Mouse (Mus musculus) spleen, postnatal 10 days (tissue): Measurements from ENCODE around the gene Ddt.
A peak's percentile ranks its signal among the peaks of the same experiment; 100 is the strongest.

Experiments
- DNase-seq, 2 experiments: peaks; one replicate each; pipeline ENCODE4 v3.0.0; 2021 to 2022; ENCODE audit warnings: low spot score in 2 of 2

Ddt gene

DNA sequence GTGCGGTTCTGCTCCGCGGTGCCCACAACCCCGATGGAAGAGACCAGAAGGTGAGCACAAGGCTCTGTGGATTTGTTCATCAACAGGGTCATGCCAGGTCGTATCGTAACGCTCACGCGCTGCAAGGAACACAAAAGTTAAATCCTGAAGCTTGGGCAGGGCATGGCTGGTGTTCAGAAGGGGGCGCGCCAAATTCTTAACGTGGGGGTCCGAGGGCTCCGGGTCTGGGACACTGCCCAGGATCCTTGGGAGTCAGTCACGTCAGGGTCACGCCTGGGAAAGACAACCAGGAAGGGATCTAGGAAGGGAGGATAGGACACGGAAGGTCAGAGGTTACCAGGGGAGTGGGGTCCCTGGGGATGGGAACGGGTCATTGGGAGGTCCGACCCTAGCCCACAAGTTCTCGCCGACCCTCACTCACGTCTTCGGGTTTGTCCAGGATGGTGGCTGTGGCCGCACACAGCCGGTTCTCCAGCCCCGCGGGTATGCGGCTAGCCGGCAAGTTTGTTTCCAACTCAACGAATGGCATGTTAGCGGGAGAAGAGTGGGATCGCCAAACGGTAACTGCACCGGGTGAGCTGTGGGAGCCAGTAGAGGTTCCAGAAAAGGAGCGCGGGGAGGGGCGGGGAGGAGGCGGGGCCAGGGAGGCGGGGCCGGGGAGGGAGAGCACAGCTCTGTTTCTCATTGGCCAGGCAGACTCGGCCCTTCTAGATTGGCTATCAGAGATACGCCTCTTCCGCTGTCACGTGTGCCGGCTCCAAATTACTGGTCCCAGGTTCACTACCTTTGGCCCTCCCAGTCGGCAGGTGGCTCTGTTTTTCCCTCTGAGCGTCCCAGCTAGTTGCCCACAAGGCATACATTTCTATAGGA is at the start of gene Ddt:
Gene Ddt, minus strand, starts transcription at position 620 of the 870 bp plus-strand sequence.
- peak; percentile 59 to 90 for DNase-seq

DNA sequence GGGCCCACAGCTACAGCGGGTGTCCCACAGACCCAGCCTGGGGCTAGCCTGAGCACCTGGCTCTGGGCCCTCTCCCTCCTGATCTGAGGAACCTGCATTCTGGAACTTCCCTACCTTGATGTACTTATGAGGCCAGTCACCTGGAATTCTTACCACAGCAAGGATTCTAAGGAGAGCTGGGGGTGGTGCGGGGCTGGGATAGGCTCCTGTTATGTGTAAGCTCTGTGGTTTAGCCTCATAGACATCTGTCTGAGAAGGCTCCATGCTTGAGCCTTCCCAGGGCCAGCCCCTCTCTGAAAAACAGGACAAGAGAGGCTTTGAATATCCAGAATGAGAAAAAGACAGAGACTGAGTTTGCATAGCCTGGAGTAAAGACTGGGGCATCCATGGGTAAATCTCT is 49.2 kb upstream of the Ddt start, which contains the start of gene Gstt4:
Gene Gstt4, minus strand, starts transcription at position 101 of the 400 bp plus-strand sequence.
- no peak for DNase-seq

DNA sequence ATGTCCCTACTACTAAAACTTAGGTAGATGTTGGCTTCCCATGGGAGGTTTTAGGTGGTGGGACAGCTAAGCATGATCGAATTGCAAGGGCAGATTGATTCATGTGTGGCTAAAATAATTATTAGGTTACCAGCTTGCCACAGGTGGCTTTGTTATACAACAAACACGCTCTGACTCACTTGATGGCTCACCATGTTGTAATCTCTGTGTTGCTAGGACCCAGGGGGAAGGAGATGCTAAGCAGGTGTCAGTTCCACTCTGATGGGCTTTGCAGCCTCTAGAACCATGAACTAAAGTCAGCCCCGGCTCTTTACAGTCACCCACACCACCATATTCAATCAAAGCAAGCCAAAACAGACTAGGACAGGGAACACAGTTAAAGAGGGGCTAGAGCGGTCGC is 46.7 kb upstream of the Ddt start:
- no peak for DNase-seq

DNA sequence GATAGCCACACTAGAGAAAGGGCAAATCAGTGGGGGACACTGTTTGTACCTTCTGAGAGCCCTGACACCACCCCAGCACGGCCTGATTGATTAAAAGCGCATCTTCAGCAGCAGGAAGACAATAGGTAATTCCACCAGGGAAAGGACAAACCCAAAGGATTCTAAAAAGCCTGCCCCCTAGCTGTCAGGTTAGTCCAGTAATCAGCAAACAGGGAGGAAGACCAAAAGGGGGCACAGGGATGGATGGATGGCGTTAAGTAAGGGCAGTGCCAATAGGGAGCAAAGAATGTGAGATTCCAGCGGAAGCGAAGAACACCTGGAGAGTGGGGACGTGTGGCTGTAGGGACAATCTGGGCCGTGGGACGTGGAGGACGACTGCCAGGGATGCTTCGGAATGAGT is 45.4 kb upstream of the Ddt start:
- DNase-seq: no peak

DNA sequence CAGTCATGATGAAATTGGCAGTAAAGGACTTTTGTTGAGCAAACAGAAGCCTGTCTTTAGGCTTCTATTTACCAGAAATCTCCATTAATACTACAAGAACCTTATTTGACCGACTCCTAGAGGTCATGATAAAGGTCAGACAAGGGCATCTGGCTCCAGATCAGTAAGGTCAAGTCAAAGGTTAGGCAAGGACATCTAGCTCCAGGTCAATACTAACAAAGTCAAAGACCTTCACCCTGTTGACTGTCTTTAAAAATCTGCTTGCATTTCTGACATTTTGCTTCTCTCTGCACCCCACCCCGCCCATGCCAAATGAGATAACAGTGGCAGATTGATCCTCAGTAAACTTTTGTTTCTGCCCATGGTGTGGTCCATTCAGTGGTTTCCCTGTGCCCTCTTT is 31.0 kb upstream of the Ddt start:
- no peak for DNase-seq

DNA sequence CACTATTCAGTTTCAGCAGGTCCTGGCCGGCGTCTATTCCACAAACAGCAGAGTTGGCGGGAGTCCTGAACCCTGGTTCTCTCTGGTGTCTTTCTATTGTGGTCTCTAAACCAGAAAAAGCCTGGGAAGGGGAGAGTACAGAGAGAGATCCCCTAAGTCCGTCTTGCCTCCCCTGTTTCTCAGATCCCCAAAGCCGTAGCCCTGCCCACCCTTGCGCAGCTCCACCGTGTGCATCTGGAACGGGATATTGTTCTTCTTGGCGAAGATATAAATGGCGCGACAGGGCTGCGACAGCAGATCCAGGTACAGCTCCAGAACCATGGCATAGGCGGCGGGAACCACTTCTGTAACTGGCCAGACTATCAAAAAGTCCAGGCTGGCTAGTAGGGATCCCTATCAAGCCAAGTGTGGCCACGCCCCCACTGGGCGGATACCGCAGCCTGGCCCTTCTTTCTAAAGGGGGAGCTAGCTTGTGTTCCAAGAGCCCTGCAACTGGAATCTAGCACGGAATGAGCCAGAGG is 25.0 kb upstream of the Ddt start, which contains the start of gene Gstt1:
Gene Gstt1, minus strand, starts transcription at position 409 of the 521 bp plus-strand sequence.
- DNase-seq: peak; percentile 78 to 84

DNA sequence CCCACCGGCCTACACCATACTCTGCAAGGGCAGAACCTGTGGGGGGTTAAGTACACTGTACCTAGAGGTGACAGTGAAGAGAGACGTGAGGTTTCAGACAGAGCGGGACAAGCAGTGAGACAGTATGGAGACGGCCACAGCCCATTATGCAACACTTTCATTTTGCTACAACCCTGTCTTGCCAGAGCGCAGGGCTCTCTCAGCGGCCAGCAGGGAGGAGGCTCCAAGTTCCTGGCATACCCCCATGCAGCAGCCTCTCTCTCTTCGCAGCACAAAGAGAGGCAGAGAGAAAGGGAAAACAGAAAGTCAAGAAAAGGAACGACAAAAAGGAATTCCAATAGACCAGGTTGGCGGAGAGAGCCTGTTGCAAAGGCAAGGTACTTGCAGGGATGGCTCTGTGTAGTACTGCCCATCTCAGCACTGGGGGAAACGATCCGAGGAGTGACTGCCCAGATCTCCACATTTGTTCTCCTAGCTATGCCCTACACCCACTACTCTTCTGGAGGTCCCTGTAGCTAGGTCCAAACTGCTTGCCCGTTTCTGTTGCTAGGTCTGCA is 24.5 kb upstream of the Ddt start:
- DNase-seq: peak; percentile 50 to 52

DNA sequence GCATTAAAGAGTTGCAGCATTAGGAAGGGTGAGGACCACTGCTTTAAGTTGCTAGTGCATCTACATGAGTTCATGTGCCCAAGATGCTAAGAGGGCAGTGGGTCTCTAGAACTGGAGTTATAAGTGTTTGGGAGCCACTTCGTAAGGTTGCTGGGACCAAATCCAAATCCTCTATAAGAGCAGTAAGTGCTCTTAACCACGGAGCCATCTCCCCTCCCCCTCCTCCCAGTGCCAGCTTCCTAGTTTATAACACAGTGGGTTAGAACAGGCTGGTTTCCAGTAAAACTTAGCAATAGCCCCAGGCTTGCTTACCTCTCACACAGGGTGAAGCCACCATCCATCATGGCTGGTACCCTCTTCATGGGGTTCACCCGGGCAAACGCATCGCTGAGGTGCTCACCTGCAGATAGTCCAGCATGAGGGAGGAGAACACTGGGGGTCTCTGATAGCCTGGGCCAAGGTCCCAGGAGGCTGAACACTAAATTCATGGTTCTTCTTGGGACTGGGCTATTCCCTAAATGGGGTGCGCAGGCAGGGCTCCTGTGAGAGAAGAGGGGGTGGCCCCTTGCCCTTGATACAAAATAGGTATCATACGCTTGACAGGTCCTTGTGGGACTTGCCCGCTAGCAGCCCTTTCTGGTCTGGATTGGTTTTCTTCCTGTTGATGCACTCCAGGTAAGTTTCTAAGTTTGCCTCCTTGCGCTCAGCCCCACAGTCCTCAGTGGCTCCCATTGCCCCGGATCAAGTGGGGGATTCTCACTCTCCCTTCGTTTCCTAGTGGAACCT is 23.7 kb upstream of the Ddt start:
- peak in 1 of 2 experiments; percentile 22 for DNase-seq

DNA sequence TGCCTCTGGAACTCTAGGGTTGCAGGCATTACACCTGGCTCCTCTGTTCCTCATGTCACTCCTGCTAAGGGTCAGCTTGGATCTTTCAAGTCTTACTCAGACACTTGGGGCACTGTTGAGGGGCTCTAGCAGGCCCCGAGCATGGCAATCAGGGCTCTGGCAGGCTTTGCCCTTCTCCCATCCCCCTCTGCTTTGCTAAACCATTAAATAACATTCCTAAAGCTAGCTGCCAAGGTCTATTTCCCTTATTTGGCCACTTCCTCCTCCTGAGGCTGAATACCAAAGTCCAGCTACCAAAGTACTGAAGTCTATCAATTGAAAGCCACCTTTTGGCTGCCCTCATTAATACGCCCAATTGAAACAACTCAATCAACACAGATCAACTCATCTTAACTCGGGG is 21.7 kb upstream of the Ddt start:
- no peak for DNase-seq

DNA sequence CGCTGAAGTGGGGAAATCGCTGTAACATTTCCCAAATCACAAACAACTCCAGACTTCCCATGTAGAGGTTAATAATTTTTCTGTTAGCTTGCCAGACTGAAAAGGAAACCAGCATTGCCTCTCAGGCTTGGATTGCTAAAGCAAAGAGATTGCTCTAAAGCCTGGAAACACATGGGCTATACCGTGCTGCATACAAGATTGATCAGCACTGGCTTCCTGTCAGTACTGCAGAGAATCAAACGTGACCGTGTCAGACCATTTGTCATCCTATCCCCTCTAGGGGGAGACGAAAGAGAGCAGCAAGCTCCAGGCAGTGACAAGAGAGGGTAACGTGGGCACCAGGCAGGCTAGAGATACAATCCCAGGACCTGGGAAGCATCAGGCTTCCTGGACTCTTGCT is 17.6 kb upstream of the Ddt start:
- no peak for DNase-seq

DNA sequence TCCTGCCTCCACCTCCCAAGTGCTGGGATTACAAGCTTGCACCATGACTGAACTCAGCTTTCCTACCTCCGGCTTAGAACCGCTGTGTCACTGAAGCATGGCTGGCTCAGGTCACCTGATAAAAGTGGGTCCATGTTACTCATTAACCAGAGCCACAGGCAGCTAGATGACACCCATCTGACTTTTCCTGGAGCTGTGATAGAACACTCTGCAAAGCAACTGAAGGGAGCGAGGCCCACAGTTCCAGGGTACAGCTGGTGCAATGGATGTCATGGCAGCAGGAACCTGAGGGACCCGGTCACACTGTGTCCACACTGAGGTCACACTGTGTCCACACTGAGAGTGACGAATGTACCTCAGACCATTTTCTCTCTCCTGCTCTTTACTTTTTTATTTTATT is 16.6 kb upstream of the Ddt start:
- DNase-seq: no peak

DNA sequence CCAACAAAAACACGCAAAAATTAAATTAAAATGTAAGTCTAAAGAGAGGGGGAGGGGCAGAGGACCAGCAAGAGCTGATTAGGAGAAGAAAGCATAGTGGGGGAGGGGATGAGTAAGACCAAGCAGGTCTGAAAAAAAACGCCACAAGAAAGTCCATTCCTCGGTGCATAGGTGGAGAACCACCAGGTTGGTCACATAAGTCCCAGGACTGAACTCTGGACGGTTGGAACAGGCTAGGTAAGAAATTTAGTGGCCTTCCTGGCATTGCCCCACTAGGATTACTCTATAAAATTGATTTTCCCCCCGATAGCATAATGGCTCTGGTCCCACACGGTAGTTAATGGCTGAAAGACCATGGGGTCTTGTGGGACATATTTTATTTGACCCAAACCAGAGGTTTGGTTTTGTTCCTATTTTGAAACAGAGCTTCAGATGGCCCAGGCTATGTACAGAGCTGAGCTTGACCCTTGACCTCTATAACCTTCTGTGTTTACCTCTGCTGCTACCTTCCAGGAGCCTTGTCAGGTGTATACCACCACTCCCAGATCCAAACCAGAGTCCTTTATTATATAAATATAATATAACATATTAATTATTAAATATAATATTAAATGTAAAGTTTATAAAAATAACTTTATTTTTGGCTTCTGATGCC is 16.0 kb upstream of the Ddt start:
- no peak for DNase-seq

DNA sequence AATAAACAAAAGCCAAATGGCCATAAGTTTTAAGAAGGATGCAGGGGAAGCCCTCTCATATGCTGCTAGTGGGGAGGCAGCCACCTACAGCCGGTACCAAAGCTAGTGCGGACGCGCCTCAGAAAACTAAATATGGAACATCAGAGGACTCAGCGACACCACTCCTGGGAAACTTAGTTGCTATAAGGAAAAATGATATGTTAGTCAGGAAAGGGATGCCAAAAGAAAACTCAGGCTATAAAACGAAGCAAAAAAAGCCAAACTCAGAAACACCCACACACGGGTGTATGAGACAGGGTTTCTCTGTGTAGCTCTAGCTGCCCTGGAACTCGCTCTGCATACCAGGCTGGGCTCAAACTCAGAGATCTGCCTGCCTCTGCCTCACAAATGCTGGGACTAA is 15.1 kb upstream of the Ddt start:
- no peak for DNase-seq

DNA sequence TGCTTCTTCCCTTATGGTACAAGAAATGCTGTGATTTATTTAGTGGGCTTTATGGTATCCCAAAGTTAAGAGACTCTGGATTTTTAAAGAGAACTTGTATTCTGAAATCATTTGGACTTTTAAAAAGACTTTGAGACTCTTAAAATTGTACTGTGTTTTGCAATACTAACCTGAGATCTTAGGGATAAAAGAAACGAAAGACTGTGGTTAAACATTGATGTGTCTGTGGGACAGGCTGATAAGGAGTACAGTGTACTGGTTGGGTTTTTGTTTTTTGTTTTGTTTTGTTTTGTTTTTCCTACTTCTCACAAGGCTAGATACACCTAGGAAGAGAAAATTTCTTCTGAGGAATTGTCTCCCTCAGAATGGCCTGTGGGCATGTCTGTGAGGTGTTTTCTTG is 12.2 kb upstream of the Ddt start:
- no peak for DNase-seq

DNA sequence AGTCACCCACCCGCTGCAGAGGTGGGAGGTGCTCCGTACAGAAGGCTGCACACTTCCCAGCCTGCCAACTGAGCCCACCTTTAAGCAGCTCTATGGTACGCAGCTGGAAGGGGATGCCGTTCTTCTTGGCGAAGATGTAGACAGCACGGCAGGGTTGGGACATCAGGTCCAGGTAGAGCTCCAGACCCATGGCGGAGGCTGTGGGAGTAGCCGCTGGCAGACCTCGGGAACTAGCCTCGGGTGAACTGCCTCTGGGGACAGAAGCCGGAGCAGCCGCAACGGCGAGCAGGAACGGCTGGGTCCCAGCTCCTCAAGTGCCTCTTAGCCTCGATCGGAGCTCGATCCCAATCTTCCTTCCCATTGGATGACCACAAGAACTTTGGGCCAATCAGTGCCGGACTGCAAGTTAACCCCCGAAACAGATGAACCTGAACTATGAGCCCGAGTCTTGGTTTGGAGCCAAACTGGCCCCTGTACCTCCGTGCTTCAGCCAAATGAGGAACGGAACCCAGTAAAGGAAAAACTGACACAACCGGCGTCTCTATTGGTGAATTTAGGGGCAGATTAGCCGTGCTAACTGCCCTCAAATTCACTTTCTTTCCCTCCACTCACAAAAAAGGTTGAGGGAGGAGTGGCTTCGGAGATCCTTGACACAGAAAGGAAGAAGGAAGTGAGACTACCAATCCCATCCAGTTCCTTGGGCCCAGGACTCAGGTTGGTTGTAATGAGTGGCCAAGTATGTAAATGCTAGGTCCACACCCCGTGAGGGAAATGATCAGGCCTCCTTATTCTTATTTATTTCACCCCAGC is 7.8 kb upstream of the Ddt start, which contains the start of the genes Gm20441 and Gstt3:
Gene Gm20441, minus strand, starts transcription at position 186 of the 810 bp plus-strand sequence.
Gene Gstt3, minus strand, starts transcription at position 646 of the 810 bp plus-strand sequence.
- peak in 1 of 2 experiments; percentile 28 for DNase-seq

DNA sequence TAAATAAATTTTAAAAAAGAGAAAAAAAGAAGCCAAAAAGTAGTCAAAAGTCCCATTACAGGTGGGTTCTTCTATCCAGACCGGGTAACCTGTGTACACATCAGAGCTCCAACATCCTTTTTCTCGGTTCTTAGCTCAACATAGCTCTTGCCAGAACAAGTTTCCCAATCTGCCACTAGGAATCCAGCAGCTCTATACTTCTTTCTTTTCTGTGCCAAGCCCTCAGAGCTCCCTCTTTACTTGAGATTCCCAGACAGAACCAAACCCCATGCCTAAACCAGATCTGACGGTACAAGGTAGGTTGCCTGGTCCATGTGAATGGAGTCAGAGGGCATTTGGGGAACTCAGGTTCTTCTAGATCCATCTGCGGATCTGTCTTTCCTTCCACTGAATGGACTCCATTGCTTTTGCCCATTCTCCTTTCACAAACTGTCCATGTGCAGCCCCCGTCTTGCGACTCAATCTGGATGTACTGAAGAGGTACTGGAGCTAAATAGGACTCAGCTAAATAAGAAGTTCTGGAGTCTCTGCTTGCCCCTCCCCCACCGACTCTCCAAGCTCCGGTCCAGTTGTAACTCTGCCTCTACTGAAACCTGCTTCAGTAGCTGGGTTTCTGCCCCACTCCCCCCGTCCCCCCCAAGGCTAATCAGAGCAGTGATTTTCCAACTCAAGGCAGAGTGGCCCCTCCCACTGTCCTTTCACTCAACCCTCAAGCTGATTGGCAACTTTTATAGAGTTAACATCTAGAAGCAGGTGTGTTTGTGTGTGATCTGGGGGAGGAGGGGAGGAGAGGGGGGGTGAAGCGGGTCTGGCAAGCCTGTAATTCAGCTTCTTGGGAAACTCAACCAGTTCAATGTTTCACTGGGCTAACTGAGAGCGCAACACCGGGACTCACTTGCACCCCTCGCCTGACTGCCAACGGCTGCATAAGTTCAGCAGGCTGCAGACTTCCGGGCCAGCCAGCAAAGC is 6.3 kb upstream of the Ddt start:
- no peak for DNase-seq

DNA sequence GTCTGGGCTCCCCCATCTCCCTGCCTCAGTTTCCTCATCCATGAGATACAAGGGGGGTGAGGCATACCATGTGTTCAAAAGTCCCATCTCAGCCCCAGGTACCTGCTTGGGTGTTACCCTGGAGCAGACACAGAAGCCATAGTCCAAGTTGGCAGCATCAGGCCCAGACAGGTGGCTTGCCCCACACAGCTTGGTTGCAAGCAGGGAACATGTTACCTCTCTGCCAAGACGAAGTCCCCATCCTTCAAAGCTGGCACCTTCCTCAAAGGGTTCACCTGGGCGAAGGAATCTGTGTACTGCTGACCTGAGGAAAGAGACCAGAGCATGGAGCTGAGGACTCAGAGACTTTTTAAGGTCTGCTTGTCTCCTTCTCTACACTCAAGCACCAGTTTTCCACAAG is 4.7 kb upstream of the Ddt start:
- no peak for DNase-seq

DNA sequence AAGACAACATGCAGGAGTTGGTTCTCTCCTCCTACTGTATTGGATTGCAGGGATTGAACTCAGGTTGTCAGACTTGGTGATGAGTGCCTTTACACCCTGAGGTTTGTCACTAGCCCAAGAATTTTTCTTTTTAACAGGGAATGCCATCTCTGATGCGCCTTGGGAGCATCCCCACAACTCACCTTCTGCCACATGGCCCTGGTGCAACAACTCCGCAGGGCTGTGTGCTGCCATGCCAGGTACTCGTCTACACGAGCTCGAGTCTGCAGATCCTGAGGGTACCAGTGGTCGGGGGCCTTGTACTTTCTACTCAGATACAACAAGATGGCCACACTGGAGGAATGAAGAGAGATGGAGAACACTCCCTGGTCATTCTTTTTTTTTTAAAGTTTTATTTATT is 3.3 kb upstream of the Ddt start:
- no peak for DNase-seq

DNA sequence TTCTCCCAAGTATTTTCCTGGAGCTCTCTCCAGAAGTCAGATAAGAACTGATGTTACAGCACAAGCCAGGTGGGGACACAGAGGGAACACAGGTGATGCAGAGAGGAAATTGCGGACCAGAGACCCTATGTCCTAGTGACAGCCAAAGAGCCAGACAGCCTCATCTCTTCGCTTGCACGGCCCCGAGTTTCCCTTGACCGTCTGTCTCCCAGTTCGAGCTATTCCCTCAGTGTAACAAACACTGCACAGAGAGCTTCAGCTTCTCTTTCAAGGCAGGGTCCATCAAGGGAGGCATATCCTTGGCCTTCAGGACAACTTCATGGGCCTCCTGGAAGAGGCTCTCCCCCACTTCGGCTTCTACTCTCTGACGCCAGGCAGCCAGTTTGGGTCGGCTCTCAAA is 1.4 kb upstream of the Ddt start:
- no peak for DNase-seq
